In genomic region chr15:83452219-83452760, GRCm38 (mm10) we compare ENCODE assay signal across 11 mouse cellular contexts. TPM values are rescaled to one million over a fixed set of nuclear protein-coding genes. Genes with fewer than 3 reads are reported as not detected.
DNase-seq lines count a peak whose midpoint lies in the region; ATAC-seq and TF ChIP-seq lines count a peak whose summit lies in the region.
"Had no signal": no experiment of that assay in that cellular context is flagged by ENCODE, and none has a peak within 500 bp of the region (broad histone marks: within the 10 kb centered on the region; RNA-seq: fewer than 3 reads in every experiment).

No protein-coding gene starts in this region.

- H3K4me3 ChIP-seq in forebrain, postnatal 0 days (ENCODE audit: low read depth, low read length): no peak overlapping the region
- no peak overlapping the region for H3K4me3 ChIP-seq in forebrain, embryonic 12.5 days (replicated peaks)
- H3K4me3 ChIP-seq in layer of hippocampus, adult 2 months: no peak overlapping the region
- no peak overlapping the region for H3K4me3 ChIP-seq in kidney, embryonic 15.5 days (replicated peaks)
- no peak overlapping the region for H3K4me3 ChIP-seq in olfactory bulb, adult 2 months (ENCODE audit: insufficient read depth, low read depth, low read length)
- H3K4me3 ChIP-seq: midbrain, embryonic 13.5 days had no signal

- no peaks in the 10 kb centered on the region for H3K27me3 ChIP-seq in forebrain, postnatal 0 days (ENCODE audit: insufficient read depth, low read length)
- H3K27me3 ChIP-seq in forebrain, embryonic 12.5 days: no peaks in the 10 kb centered on the region
- no peaks in the 10 kb centered on the region for H3K27me3 ChIP-seq in kidney, embryonic 15.5 days
- H3K27me3 ChIP-seq: midbrain, embryonic 13.5 days had no signal

- no peak overlapping the region for H3K4me2 ChIP-seq in forebrain, postnatal 0 days (ENCODE audit: low read depth)
- no peak overlapping the region for H3K4me2 ChIP-seq in forebrain, embryonic 12.5 days
- no peak overlapping the region for H3K4me2 ChIP-seq in kidney, embryonic 15.5 days
- H3K4me2 ChIP-seq: midbrain, embryonic 13.5 days had no signal

- no peak for DNase-seq in forebrain, postnatal 0 days
- DNase-seq in layer of hippocampus, adult 2 months (ENCODE audit: low spot score in 2 of 2): no peak
- DNase-seq in layer of hippocampus, postnatal 10 days (ENCODE audit: low spot score in 2 of 2): no peak
- DNase-seq in testis, postnatal 10 days (ENCODE audit: low spot score): no peak
- no peak for DNase-seq in thymus, postnatal 10 days (ENCODE audit: low spot score in 2 of 2)
- DNase-seq: cerebellum, adult 11-12 months had no signal

- peaks cover 9% of the 10 kb centered on the region; the same call in 1 of the 2 replicates for H3K4me1 ChIP-seq in forebrain, postnatal 0 days (ENCODE audit: insufficient read depth)
- 0 out of 2 replicates have a peak, but pooled peaks cover 9% of the 10 kb centered on the region for H3K4me1 ChIP-seq in forebrain, embryonic 12.5 days
- H3K4me1 ChIP-seq in kidney, embryonic 15.5 days: peaks cover 54% of the 10 kb centered on the region
- peaks cover 41% of the 10 kb centered on the region for H3K4me1 ChIP-seq in olfactory bulb, adult 2 months (ENCODE audit: control insufficient read depth, insufficient read depth, low read length)

- peak overlapping the region; percentile 52; the same call in 1 of the 2 replicates for H3K27ac ChIP-seq in forebrain, postnatal 0 days (ENCODE audit: low read depth, low read length)
- H3K27ac ChIP-seq in forebrain, embryonic 12.5 days: no peak overlapping the region
- peak overlapping the region; percentile 72 for H3K27ac ChIP-seq in layer of hippocampus, adult 2 months
- H3K27ac ChIP-seq in kidney, embryonic 15.5 days: peak overlapping the region; percentile 79
- H3K27ac ChIP-seq in olfactory bulb, adult 2 months (ENCODE audit: insufficient read depth, low read depth, low read length): peak overlapping the region; percentile 95
- H3K27ac ChIP-seq: midbrain, embryonic 13.5 days had no signal

- no peak for ATAC-seq in forebrain, postnatal 0 days
- no peak for ATAC-seq in forebrain, embryonic 12.5 days (ENCODE audit: low FRiP score)
- no peak for ATAC-seq in kidney, embryonic 15.5 days (replicated peaks; ENCODE audit: low FRiP score)
- ATAC-seq: inflammation-experienced regulatory T-cells, adult 6 months; midbrain, embryonic 13.5 days had no signal

- 83% methylated on average over 7 of the region's 7 CpGs for WGBS in forebrain, postnatal 0 days
- 85% methylated on average over 7 of the region's 7 CpGs for WGBS in forebrain, embryonic 12.5 days
- WGBS in kidney, embryonic 15.5 days: 78% methylated on average over 7 of the region's 7 CpGs
- 77% methylated on average over 7 of the region's 7 CpGs for WGBS in olfactory bulb, adult 2 months

- no peak for TF ChIP-seq POLR2A in olfactory bulb, adult 2 months (IDR thresholded peaks at IDR 0.05; ENCODE audit: insufficient read depth, low read depth, low read length)

- no peaks in the 10 kb centered on the region for H3K9me3 ChIP-seq in forebrain, postnatal 0 days (ENCODE audit: low read length)
- no peaks in the 10 kb centered on the region for H3K9me3 ChIP-seq in forebrain, embryonic 12.5 days
- no peaks in the 10 kb centered on the region for H3K9me3 ChIP-seq in kidney, embryonic 15.5 days (replicated peaks)
- H3K9me3 ChIP-seq: midbrain, embryonic 13.5 days had no signal

- no peak overlapping the region for H3K9ac ChIP-seq in forebrain, postnatal 0 days
- no peak overlapping the region for H3K9ac ChIP-seq in forebrain, embryonic 12.5 days
- H3K9ac ChIP-seq in kidney, embryonic 15.5 days: no peak overlapping the region
- H3K9ac ChIP-seq: midbrain, embryonic 13.5 days had no signal

- TF ChIP-seq CTCF in forebrain, postnatal 0 days (IDR thresholded peaks at IDR 0.05; ENCODE audit: low read depth): no peak
- no peak for TF ChIP-seq CTCF in layer of hippocampus, adult 2 months (conservative IDR thresholded peaks at IDR 0.05)
- no peak for TF ChIP-seq CTCF in olfactory bulb, adult 2 months (IDR thresholded peaks at IDR 0.05; ENCODE audit: insufficient read depth, low read depth, low read length)

- no peaks in the 10 kb centered on the region for H3K36me3 ChIP-seq in forebrain, postnatal 0 days (ENCODE audit: insufficient read depth)
- no peaks in the 10 kb centered on the region for H3K36me3 ChIP-seq in forebrain, embryonic 12.5 days (replicated peaks)
- H3K36me3 ChIP-seq in kidney, embryonic 15.5 days: no peaks in the 10 kb centered on the region
- H3K36me3 ChIP-seq: midbrain, embryonic 13.5 days had no signal

RNA-seq across cellular contexts. Expression of gene Pacsin2, which starts 12.1 kb away (rescaled TPM):
- total RNA-seq in forebrain, postnatal 0 days (2014; rRNA removed): 13.8 and 20.9 TPM in 2 replicates
- polyA plus RNA-seq in forebrain, postnatal 0 days (2015; fragmentation: Nextera tagmentation; extraction: Ambion mirVana): 10.4 and 16.5 TPM in 2 replicates
- polyA plus RNA-seq in forebrain, embryonic 12.5 days (2016; fragmentation: Nextera tagmentation; extraction: Ambion mirVana): 37.0 and 40.7 TPM in 2 replicates
- 100 to 1,000 TPM in 1 of 2 experiments, 10 to 100 TPM in 1; 99.7 to 104 TPM for total RNA-seq in layer of hippocampus, adult 2 months (2021)
- total RNA-seq in layer of hippocampus, postnatal 10 days (2021): 10 to 100 TPM; 38.3 to 49.7 TPM
- polyA plus RNA-seq in kidney, embryonic 15.5 days (2015; fragmentation: Nextera tagmentation; extraction: Ambion mirVana): 74.6 and 76.4 TPM in 2 replicates
- polyA plus RNA-seq in olfactory bulb, adult 2 months (2012; ENCODE audit: insufficient read depth, insufficient read length, low replicate concordance, missing spikeins): 149 TPM in 1 of 2 replicates, not detected in the other

RNA-seq across cellular contexts. Expression of gene Ttll1, which starts 58.4 kb away (rescaled TPM):
- 39.5 and 47.4 TPM in 2 replicates for total RNA-seq in forebrain, postnatal 0 days (2014; rRNA removed)
- 76.2 and 115 TPM in 2 replicates for polyA plus RNA-seq in forebrain, postnatal 0 days (2015; fragmentation: Nextera tagmentation; extraction: Ambion mirVana)
- 57.0 and 62.4 TPM in 2 replicates for polyA plus RNA-seq in forebrain, embryonic 12.5 days (2016; fragmentation: Nextera tagmentation; extraction: Ambion mirVana)
- 10 to 100 TPM; 34.5 to 36.6 TPM for total RNA-seq in layer of hippocampus, adult 2 months (2021)
- total RNA-seq in layer of hippocampus, postnatal 10 days (2021): 10 to 100 TPM; 49.4 to 53.1 TPM
- polyA plus RNA-seq in kidney, embryonic 15.5 days (2015; fragmentation: Nextera tagmentation; extraction: Ambion mirVana): 25.3 and 28.7 TPM in 2 replicates
- not detected in 2 replicates for polyA plus RNA-seq in olfactory bulb, adult 2 months (2012; ENCODE audit: insufficient read depth, insufficient read length, low replicate concordance, missing spikeins)

Comparison
In these comparisons a context has a peak if more than half of its experiments do, and no peak if none do; other contexts are left out.
1. RNA of gene Ttll1, which starts 58.4 kb away (polyA plus RNA-seq): 76.2 to 115 TPM in forebrain, postnatal 0 days, 57.0 to 62.4 TPM in forebrain, embryonic 12.5 days and 25.3 to 28.7 TPM in kidney, embryonic 15.5 days; not detected in olfactory bulb, adult 2 months; every median in the first group is over 10 times any median in the second.